Mouse (Mus musculus) embryonic facial prominence, embryonic 14.5 days (tissue): ENCODE measurements at regions not wholly inside any gene's neighbourhood (a gene's known extent, or its start where the extent isn't known, plus 50 kb on each side); places are given as distances from the start of the nearest gene placed in this dataset.
"Not testable (repeated sequence)": the region's sequence is repeated elsewhere in the genome, so short reads cannot be mapped to it uniquely, and the experiment has no call there.

Experiments used
- ATAC-seq: fragments of 200-750 bp; cut with Nextera tagmentation; 2 replicates; pipeline ENCODE4 v1.8.0; 2017; ENCODE audit warnings: low read depth, moderate number of reproducible peaks, moderate TSS enrichment
- DNase-seq: peaks from one replicate; pipeline ENCODE4 v3.0.0-alpha.2; 2015; ENCODE audit warnings: low spot score
- H3K27ac ChIP-seq: fragments of 300-500 bp; sonication (generic); replicated peaks from 2 replicates; pipeline ENCODE4 v1.5.1; 2014; ENCODE audit warnings: low read depth, mild to moderate bottlenecking, low read length, moderate library complexity
- H3K27me3 ChIP-seq: fragments of 300-500 bp; sonication (generic); replicated peaks from 2 replicates; pipeline ENCODE4 v1.6.1; 2014; ENCODE audit warnings: low read length; ENCODE audit not compliant: control insufficient read depth, insufficient read depth
- H3K36me3 ChIP-seq: fragments of 300-500 bp; sonication (generic); 2 replicates; pipeline ENCODE4 v1.6.1; 2014; ENCODE audit warnings: low read length, mixed read lengths; ENCODE audit not compliant: control insufficient read depth, insufficient read depth
- H3K4me1 ChIP-seq: fragments of 300-500 bp; sonication (generic); 2 replicates; pipeline ENCODE4 v1.6.1; 2014; ENCODE audit warnings: antibody characterized with exemption, low read length; ENCODE audit not compliant: control insufficient read depth, insufficient read depth
- H3K4me2 ChIP-seq: fragments of 300-500 bp; sonication (generic); 2 replicates; pipeline ENCODE4 v1.6.1; 2014; ENCODE audit warnings: low read depth, mild to moderate bottlenecking, low read length, moderate library complexity, mixed read lengths
- H3K4me3 ChIP-seq: fragments of 300-500 bp; sonication (generic); 2 replicates; pipeline ENCODE4 v1.5.1; 2014; ENCODE audit warnings: low read depth, mild to moderate bottlenecking, low read length
- H3K9ac ChIP-seq: fragments of 300-500 bp; sonication (generic); 2 replicates; pipeline ENCODE4 v1.6.1; 2014; ENCODE audit warnings: low read depth, mild to moderate bottlenecking, low read length, moderate library complexity, mixed read lengths
- H3K9me3 ChIP-seq: fragments of 300-500 bp; sonication (generic); 2 replicates; pipeline ENCODE4 v1.6.1; 2016; ENCODE audit warnings: low read length; ENCODE audit not compliant: control insufficient read depth
- WGBS: fragments of 180-500 bp; shearing (Covaris S2); extraction: QIAGEN DNeasy Blood & Tissue Kit; methylation state at CpG from one replicate; pipeline ENCODE4 v1.1.7; 2014; 5-methylcytosine and 5-hydroxymethylcytosine counted together

GRCm38 (mm10) chr1:30696342-30696741, 177.4 kb downstream of the Phf3 start:
- no peaks in the 10 kb centered on the region for H3K4me1 ChIP-seq
- H3K9me3 ChIP-seq: no peaks in the 10 kb centered on the region
- H3K9ac ChIP-seq: no peak overlapping the region
- ATAC-seq (no peak), DNase-seq (no peak)
- H3K27me3 ChIP-seq: no peaks in the 10 kb centered on the region
- no peak overlapping the region for H3K27ac ChIP-seq
- H3K4me3 ChIP-seq: no peak overlapping the region
- H3K4me2 ChIP-seq: no peak overlapping the region
- H3K36me3 ChIP-seq: no peaks in the 10 kb centered on the region

- H3K9ac ChIP-seq: no peak overlapping the region
- no peaks in the 10 kb centered on the region for H3K9me3 ChIP-seq
- no peak overlapping the region for H3K27ac ChIP-seq
- H3K4me3 ChIP-seq: no peak overlapping the region
- 84% methylated on average over 3 of the region's 3 CpGs for WGBS
- H3K4me2 ChIP-seq: no peak overlapping the region
- H3K27me3 ChIP-seq: no peaks in the 10 kb centered on the region
- no peaks in the 10 kb centered on the region for H3K4me1 ChIP-seq
- no peaks in the 10 kb centered on the region for H3K36me3 ChIP-seq
- no peak for ATAC-seq
- no peak for DNase-seq
Measured at GRCm38 (mm10) chr1:30685318-30685717, 188.4 kb downstream of the Phf3 start.

- H3K27me3 ChIP-seq: no peaks in the 10 kb centered on the region
- DNase-seq: no peak
- no peak for ATAC-seq
- H3K36me3 ChIP-seq: no peaks in the 10 kb centered on the region
- H3K27ac ChIP-seq: no peak overlapping the region
- no peaks in the 10 kb centered on the region for H3K9me3 ChIP-seq
- H3K4me1 ChIP-seq: no peaks in the 10 kb centered on the region
- whole genome bisulfite sequencing: 74% methylated on average over 2 of the region's 2 CpGs
- H3K9ac ChIP-seq: no peak overlapping the region
- H3K4me2 ChIP-seq: no peak overlapping the region
- no peak overlapping the region for H3K4me3 ChIP-seq
Measured at GRCm38 (mm10) chr1:30683889-30684288, 189.8 kb downstream of the Phf3 start.

GRCm38 (mm10) chr1:30639807-30640206, 233.9 kb downstream of the Phf3 start:
- no peak overlapping the region for H3K27ac ChIP-seq
- H3K9ac ChIP-seq: no peak overlapping the region
- H3K36me3 ChIP-seq: no peaks in the 10 kb centered on the region
- H3K4me3 ChIP-seq: no peak overlapping the region
- ATAC-seq (no peak), DNase-seq (no peak)
- H3K27me3 ChIP-seq: no peaks in the 10 kb centered on the region
- no peak overlapping the region for H3K4me2 ChIP-seq
- no peaks in the 10 kb centered on the region for H3K9me3 ChIP-seq
- no peaks in the 10 kb centered on the region for H3K4me1 ChIP-seq
- 40% methylated on average over 2 of the region's 2 CpGs for WGBS

GRCm38 (mm10) chr1:30632760-30633159, 241.0 kb downstream of the Phf3 start:
- no peaks in the 10 kb centered on the region for H3K9me3 ChIP-seq
- WGBS: 47% methylated on average over 1 of the region's 1 CpGs

GRCm38 (mm10) chr1:30627796-30628195, 245.9 kb downstream of the Phf3 start:
- H3K4me3 ChIP-seq, H3K27me3 ChIP-seq, H3K4me1 ChIP-seq, H3K9me3 ChIP-seq, ATAC-seq, H3K9ac ChIP-seq, H3K4me2 ChIP-seq, H3K27ac ChIP-seq, DNase-seq, H3K36me3 ChIP-seq: not testable (repeated sequence)
- 83% methylated on average over 5 of the region's 5 CpGs for WGBS

More at GRCm38 (mm10) chr1:30632760-30633159, 241.0 kb downstream of the Phf3 start:
- H3K4me3 ChIP-seq: no peak overlapping the region
- no peak for ATAC-seq
- no peaks in the 10 kb centered on the region for H3K4me1 ChIP-seq
- H3K36me3 ChIP-seq: no peaks in the 10 kb centered on the region
- no peak overlapping the region for H3K4me2 ChIP-seq
- no peak overlapping the region for H3K27ac ChIP-seq
- no peak overlapping the region for H3K9ac ChIP-seq
- no peak for DNase-seq
- H3K27me3 ChIP-seq: no peaks in the 10 kb centered on the region

- Histone ChIP-seq H3K27ac (no peak overlapping the region), H3K9ac (no peak overlapping the region), H3K27me3 (no peaks in the 10 kb centered on the region), H3K4me2 (no peak overlapping the region), H3K4me1 (no peaks in the 10 kb centered on the region), H3K36me3 (no peaks in the 10 kb centered on the region), H3K9me3 (no peaks in the 10 kb centered on the region), H3K4me3 (no peak overlapping the region)
- 60% methylated on average over 7 of the region's 7 CpGs for WGBS
- DNase-seq (peak; percentile 11), ATAC-seq (no peak)
Measured at GRCm38 (mm10) chr1:30595122-30595730, 278.5 kb downstream of the Phf3 start.

GRCm38 (mm10) chr1:30594036-30594435, 279.7 kb downstream of the Phf3 start:
- Histone ChIP-seq H3K9me3 (no peaks in the 10 kb centered on the region), H3K9ac (no peak overlapping the region), H3K27me3 (no peaks in the 10 kb centered on the region), H3K4me1 (no peaks in the 10 kb centered on the region), H3K4me2 (no peak overlapping the region), H3K27ac (no peak overlapping the region), H3K4me3 (no peak overlapping the region), H3K36me3 (no peaks in the 10 kb centered on the region)
- WGBS: 52% methylated on average over 1 of the region's 1 CpGs
- DNase-seq: no peak
- no peak for ATAC-seq

GRCm38 (mm10) chr1:30590721-30591120, 283.0 kb downstream of the Phf3 start:
- ATAC-seq: no peak
- Histone ChIP-seq H3K27me3 (no peaks in the 10 kb centered on the region), H3K36me3 (no peaks in the 10 kb centered on the region), H3K4me1 (no peaks in the 10 kb centered on the region), H3K4me3 (no peak overlapping the region), H3K9me3 (no peaks in the 10 kb centered on the region), H3K4me2 (no peak overlapping the region), H3K27ac (no peak overlapping the region), H3K9ac (no peak overlapping the region)
- no peak for DNase-seq
- 68% methylated on average over 4 of the region's 4 CpGs for WGBS
